In genomic region chr11:70016669-70017068, GRCm38 (mm10) we compare ENCODE assay signal across 8 mouse cellular contexts. TPM values are rescaled to one million over a fixed set of nuclear protein-coding genes. Genes with fewer than 3 reads are reported as not detected.
DNase-seq lines count a peak whose midpoint lies in the region; ATAC-seq and TF ChIP-seq lines count a peak whose summit lies in the region.

Gene Dlg4, plus strand, starts transcription at chr11:70016942.

- H3K9me3 ChIP-seq in embryonic facial prominence, embryonic 11.5 days (replicated peaks; ENCODE audit: control insufficient read depth, low read length): no peaks in the 10 kb centered on the region
- H3K9me3 ChIP-seq in hindbrain, embryonic 11.5 days (ENCODE audit: control insufficient read depth, low read length): no peaks in the 10 kb centered on the region
- H3K9me3 ChIP-seq in liver, embryonic 14.5 days (ENCODE audit: control insufficient read depth, low read length): no peaks in the 10 kb centered on the region

- peak within 1 kb of the TSS; percentile 90; the same call in 1 of the 2 replicates for H3K27ac ChIP-seq in embryonic facial prominence, embryonic 11.5 days (replicated peaks; ENCODE audit: low read depth, low read length)
- H3K27ac ChIP-seq in hindbrain, embryonic 11.5 days (ENCODE audit: low read depth, low read length): 0 out of 2 replicates have a peak within 1 kb of the TSS, but pooled peaks have one; percentile 24
- H3K27ac ChIP-seq in liver, embryonic 14.5 days: no peak within 1 kb of the TSS

- 65% methylated on average over 3 of the region's 3 CpGs for WGBS in lung, adult 2 months
- 77% methylated on average over 3 of the region's 3 CpGs for WGBS in embryonic facial prominence, embryonic 11.5 days
- 81% methylated on average over 3 of the region's 3 CpGs for WGBS in hindbrain, embryonic 11.5 days
- 54% methylated on average over 3 of the region's 3 CpGs for WGBS in liver, embryonic 14.5 days (ENCODE audit: insufficient replicate concordance)

- no peak for DNase-seq in lung, adult 2 months
- DNase-seq in lung, postnatal 36 days: no peak
- DNase-seq in embryonic facial prominence, embryonic 11.5 days (ENCODE audit: low spot score): no peak
- DNase-seq in hindbrain, embryonic 11.5 days (ENCODE audit: low spot score): no peak
- DNase-seq in liver, embryonic 14.5 days (ENCODE audit: low read depth in 3 of 3, low spot score in 3 of 3): no peak
- no peak for DNase-seq in frontal cortex, postnatal 36 days (ENCODE audit: low spot score in 2 of 2)
- DNase-seq in spleen, adult 18-20 months: no peak
- DNase-seq in right cerebral cortex, postnatal 25 days: no peak

- peaks cover 1% of the 10 kb centered on the region for H3K36me3 ChIP-seq in embryonic facial prominence, embryonic 11.5 days (replicated peaks; ENCODE audit: control insufficient read depth, insufficient read depth, low read depth, low read length)
- H3K36me3 ChIP-seq in hindbrain, embryonic 11.5 days (ENCODE audit: control insufficient read depth, insufficient read depth, low read length): 0 out of 2 replicates have a peak, but pooled peaks cover 7% of the 10 kb centered on the region
- peaks cover 3% of the 10 kb centered on the region for H3K36me3 ChIP-seq in liver, embryonic 14.5 days (replicated peaks; ENCODE audit: control insufficient read depth, insufficient read depth, low read depth)

- H3K27me3 ChIP-seq in embryonic facial prominence, embryonic 11.5 days (ENCODE audit: control insufficient read depth, insufficient read depth, low read length): no peaks in the 10 kb centered on the region
- H3K27me3 ChIP-seq in hindbrain, embryonic 11.5 days (ENCODE audit: control insufficient read depth, insufficient read depth, low read length): no peaks in the 10 kb centered on the region
- no peaks in the 10 kb centered on the region for H3K27me3 ChIP-seq in liver, embryonic 14.5 days (ENCODE audit: control insufficient read depth, insufficient read depth, low read length)

- H3K4me1 ChIP-seq in lung, adult 2 months (ENCODE audit: control insufficient read depth, insufficient read depth, low read length): peaks cover 6% of the 10 kb centered on the region
- peaks cover 15% of the 10 kb centered on the region for H3K4me1 ChIP-seq in embryonic facial prominence, embryonic 11.5 days (ENCODE audit: control insufficient read depth, insufficient read depth, low read length)
- H3K4me1 ChIP-seq in hindbrain, embryonic 11.5 days (replicated peaks; ENCODE audit: control insufficient read depth, insufficient read depth, low read length): peaks cover 15% of the 10 kb centered on the region
- H3K4me1 ChIP-seq in liver, embryonic 14.5 days (replicated peaks; ENCODE audit: control insufficient read depth in 2 of 2, insufficient read depth in 2 of 2, low read length in 1 of 2): peaks cover 14 to 16% of the 10 kb centered on the region in 2 experiments

- no peak for ATAC-seq in embryonic facial prominence, embryonic 11.5 days (replicated peaks; ENCODE audit: insufficient number of reproducible peaks, low FRiP score, low TSS enrichment, low read depth)
- no peak for ATAC-seq in hindbrain, embryonic 11.5 days (ENCODE audit: low FRiP score)
- no peak for ATAC-seq in liver, embryonic 14.5 days (ENCODE audit: insufficient read depth)

- peak within 1 kb of the TSS; percentile 83 for H3K9ac ChIP-seq in embryonic facial prominence, embryonic 11.5 days (replicated peaks; ENCODE audit: low read length)
- peak within 1 kb of the TSS; percentile 81; the same call in 1 of the 2 replicates for H3K9ac ChIP-seq in hindbrain, embryonic 11.5 days (ENCODE audit: low read depth, low read length)
- H3K9ac ChIP-seq in liver, embryonic 14.5 days (replicated peaks): no peak within 1 kb of the TSS

- no peak within 1 kb of the TSS for H3K4me3 ChIP-seq in lung, adult 2 months (replicated peaks; ENCODE audit: extremely low read depth, low read depth, low read length)
- H3K4me3 ChIP-seq in embryonic facial prominence, embryonic 11.5 days (ENCODE audit: low read depth, low read length): peak within 1 kb of the TSS; percentile 58
- H3K4me3 ChIP-seq in hindbrain, embryonic 11.5 days (ENCODE audit: low read depth, low read length): peak within 1 kb of the TSS; percentile 51
- no peak within 1 kb of the TSS for H3K4me3 ChIP-seq in liver, embryonic 14.5 days (ENCODE audit: insufficient read depth in 1 of 2, low read depth in 2 of 2, low read length in 2 of 2)

- no peak for TF ChIP-seq EP300 in liver, embryonic 14.5 days (IDR thresholded peaks at IDR 0.05; ENCODE audit: low read depth)

- TF ChIP-seq POLR2A in lung, adult 2 months (IDR thresholded peaks at IDR 0.05; ENCODE audit: borderline replicate concordance, extremely low read depth, low read depth, low read length): no peak

- TF ChIP-seq CTCF in lung, adult 2 months (IDR thresholded peaks at IDR 0.05; ENCODE audit: insufficient read depth, low read length): no peak
- no peak for TF ChIP-seq CTCF in liver, embryonic 14.5 days (IDR thresholded peaks at IDR 0.05; ENCODE audit: low read depth)

- peak within 1 kb of the TSS; percentile 92 for H3K4me2 ChIP-seq in embryonic facial prominence, embryonic 11.5 days (ENCODE audit: low read depth, low read length)
- peak within 1 kb of the TSS; percentile 82 for H3K4me2 ChIP-seq in hindbrain, embryonic 11.5 days (replicated peaks; ENCODE audit: low read depth, low read length)
- peak within 1 kb of the TSS; percentile 61 for H3K4me2 ChIP-seq in liver, embryonic 14.5 days (ENCODE audit: low read depth)

RNA-seq across cellular contexts. Expression of gene Dlg4, which starts in this region (rescaled TPM):
- polyA plus RNA-seq in lung, adult 2 months (2012; rRNA removed): 28.0 and 33.7 TPM in 2 replicates
- 7.6 and 11.2 TPM in 2 replicates for polyA plus RNA-seq in embryonic facial prominence, embryonic 11.5 days (2014; fragmentation: Nextera tagmentation; extraction: Ambion mirVana)
- 13.2 and 18.7 TPM in 2 replicates for polyA plus RNA-seq in hindbrain, embryonic 11.5 days (2014; fragmentation: Nextera tagmentation; extraction: Ambion mirVana)
- 1.5 and 1.9 TPM in 2 replicates for polyA plus RNA-seq in liver, embryonic 14.5 days (2012; rRNA removed)
- polyA plus RNA-seq in liver, embryonic 14.5 days (2014; fragmentation: Nextera tagmentation; extraction: Ambion mirVana): 0.33 and 0.54 TPM in 2 replicates

Comparison
In these comparisons a context has a peak if more than half of its experiments do, and no peak if none do; other contexts are left out.
1. H3K4me3 ChIP-seq: peak in embryonic facial prominence, embryonic 11.5 days (single experiment) and hindbrain, embryonic 11.5 days (single experiment); none in lung, adult 2 months (single experiment) and liver, embryonic 14.5 days (0 of 2).
2. Peak in every context shown above with its lines, with median percentiles within 50 percentile points of each other: H3K4me2 ChIP-seq.